Mouse (Mus musculus): ENCODE measurements around the gene Efcab11. TPM values are rescaled to one million over a fixed set of nuclear protein-coding genes. Genes with fewer than 3 reads are reported as not detected.

Efcab11 gene
- total RNA-seq, 1 experiment: 2.9 TPM

DNA sequence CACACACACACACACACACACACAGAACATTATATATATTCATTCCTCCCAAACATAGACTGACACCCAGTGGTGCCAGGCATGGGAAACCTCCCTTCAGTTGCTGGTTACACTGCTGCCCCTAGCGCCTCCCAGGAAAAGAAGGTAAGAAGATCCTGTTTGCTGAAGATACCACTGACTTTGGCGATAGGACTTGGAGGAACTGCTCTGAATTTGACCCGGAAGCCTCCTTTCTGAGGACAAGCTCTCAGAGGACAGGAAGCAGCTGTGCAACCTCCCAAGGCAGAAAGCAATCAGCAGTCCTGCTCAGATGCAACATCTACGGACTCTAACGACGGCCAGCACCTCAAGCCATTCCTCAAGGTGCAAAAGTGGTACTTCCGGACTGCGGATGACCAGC, 142.6 kb downstream of the Efcab11 start:
- no peak for DNase-seq (ENCODE audit: low read depth, low spot score)
- TF ChIP-seq ZNF384 (IDR thresholded peaks at IDR 0.05; ENCODE audit: low read depth, low read length) (no peak), HCFC1 (IDR thresholded peaks at IDR 0.05; ENCODE audit: borderline replicate concordance, insufficient read depth, low read length) (no peak)
- no peaks in the 10 kb centered on the region for H3K4me1 ChIP-seq (ENCODE audit: control insufficient read depth in 2 of 2, insufficient read depth in 2 of 2, low read length in 2 of 2, poor library complexity in 1 of 2)
- in situ Hi-C loops (cut with MboI; ENCODE audit: low sequenced_read_pairs in 2 of 2, unreplicated experiment in 2 of 2): no loop called here
- no peak overlapping the region for H3K27ac ChIP-seq (ENCODE audit: insufficient read depth, low read depth, low read length, poor library complexity, severe bottlenecking)
- no peak overlapping the region for H3K9ac ChIP-seq (ENCODE audit: insufficient read depth, low read depth, low read length, poor library complexity, severe bottlenecking)
- H3K4me3 ChIP-seq (ENCODE audit: insufficient read depth in 1 of 2, low read depth in 1 of 2, low read length in 2 of 2, poor library complexity in 1 of 2, severe bottlenecking in 1 of 2): no peak overlapping the region
- no peaks in the 10 kb centered on the region for H3K36me3 ChIP-seq (ENCODE audit: control insufficient read depth, insufficient read depth, low read length, poor library complexity, severe bottlenecking)
- H3K9me3 ChIP-seq (ENCODE audit: control insufficient read depth, insufficient read depth, low read depth, low read length): no peaks in the 10 kb centered on the region

DNA sequence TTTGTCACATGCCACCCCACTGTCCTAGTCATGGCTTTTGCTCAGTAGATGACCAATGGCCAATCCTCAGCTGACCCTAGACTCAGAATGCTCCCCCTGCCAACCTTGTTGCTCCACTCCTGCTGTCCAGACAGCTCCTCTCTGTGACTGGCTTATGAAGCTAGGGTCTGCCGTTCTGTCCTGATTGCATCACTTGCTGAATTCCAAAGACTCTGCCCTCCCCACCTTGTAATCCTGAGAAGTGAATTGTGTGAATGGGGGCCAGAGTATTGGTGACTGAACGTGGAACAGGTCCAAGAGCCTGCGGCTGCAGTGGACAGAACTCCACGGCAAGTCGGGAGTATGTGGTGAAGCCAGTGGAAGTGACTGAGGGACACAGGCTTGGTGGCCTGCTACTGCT, 145.0 kb downstream of the Efcab11 start:
- TF ChIP-seq MAFK (IDR thresholded peaks at IDR 0.05; ENCODE audit: insufficient read depth, low read depth, low read length) (no peak), HCFC1 (IDR thresholded peaks at IDR 0.05; ENCODE audit: borderline replicate concordance, insufficient read depth, low read length) (no peak), ZNF384 (IDR thresholded peaks at IDR 0.05; ENCODE audit: low read depth, low read length) (no peak), ZC3H11A (IDR thresholded peaks at IDR 0.05; ENCODE audit: borderline replicate concordance, low read depth, low read length) (no peak), CHD2 (IDR thresholded peaks at IDR 0.05; ENCODE audit: low read depth, low read length) (no peak)
- Histone ChIP-seq H3K4me3 (ENCODE audit: insufficient read depth in 1 of 2, low read depth in 1 of 2, low read length in 2 of 2, poor library complexity in 1 of 2, severe bottlenecking in 1 of 2) (no peak overlapping the region), H3K36me3 (ENCODE audit: control insufficient read depth, insufficient read depth, low read length, poor library complexity, severe bottlenecking) (no peaks in the 10 kb centered on the region), H3K9ac (ENCODE audit: insufficient read depth, low read depth, low read length, poor library complexity, severe bottlenecking) (no peak overlapping the region), H3K27ac (ENCODE audit: insufficient read depth, low read depth, low read length, poor library complexity, severe bottlenecking) (no peak overlapping the region), H3K4me1 (ENCODE audit: control insufficient read depth in 2 of 2, insufficient read depth in 2 of 2, low read length in 2 of 2, poor library complexity in 1 of 2) (no peaks in the 10 kb centered on the region), H3K9me3 (ENCODE audit: control insufficient read depth, insufficient read depth, low read depth, low read length) (no peaks in the 10 kb centered on the region)
- in situ Hi-C loops (cut with MboI; ENCODE audit: low sequenced_read_pairs in 2 of 2, unreplicated experiment in 2 of 2): no loop called here
- no peak for DNase-seq (ENCODE audit: low read depth, low spot score)

DNA sequence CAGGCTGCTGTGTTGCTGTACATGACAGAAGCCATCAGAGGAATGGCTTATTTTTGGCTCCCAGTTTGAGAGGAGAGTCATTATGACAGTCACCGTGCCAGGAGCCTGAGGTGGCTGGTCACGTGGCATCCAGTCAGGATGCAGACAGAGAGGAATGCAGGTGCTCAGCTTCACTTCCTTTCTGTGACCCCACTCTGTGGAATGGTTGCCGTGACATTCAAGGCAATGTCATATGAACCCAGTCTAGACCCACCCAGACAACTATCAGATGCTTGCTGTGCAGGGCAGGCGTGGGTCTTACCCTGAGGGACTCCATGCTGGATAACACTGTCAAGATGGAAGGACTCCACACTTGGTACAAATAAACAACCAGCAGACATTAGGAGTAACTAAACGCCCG, 146.0 kb downstream of the Efcab11 start:
- in situ Hi-C loops (cut with MboI; ENCODE audit: low sequenced_read_pairs in 2 of 2, unreplicated experiment in 2 of 2): no loop called here
- TF ChIP-seq MAFK (IDR thresholded peaks at IDR 0.05; ENCODE audit: insufficient read depth, low read depth, low read length) (no peak), CHD2 (IDR thresholded peaks at IDR 0.05; ENCODE audit: low read depth, low read length) (no peak), HCFC1 (IDR thresholded peaks at IDR 0.05; ENCODE audit: borderline replicate concordance, insufficient read depth, low read length) (no peak), ZC3H11A (IDR thresholded peaks at IDR 0.05; ENCODE audit: borderline replicate concordance, low read depth, low read length) (no peak), ZNF384 (IDR thresholded peaks at IDR 0.05; ENCODE audit: low read depth, low read length) (no peak)
- no peak for DNase-seq (ENCODE audit: low read depth, low spot score)
- H3K4me3 ChIP-seq (ENCODE audit: insufficient read depth in 1 of 2, low read depth in 1 of 2, low read length in 2 of 2, poor library complexity in 1 of 2, severe bottlenecking in 1 of 2): no peak overlapping the region
- H3K4me1 ChIP-seq (ENCODE audit: control insufficient read depth in 2 of 2, insufficient read depth in 2 of 2, low read length in 2 of 2, poor library complexity in 1 of 2): no peaks in the 10 kb centered on the region
- H3K9me3 ChIP-seq (ENCODE audit: control insufficient read depth, insufficient read depth, low read depth, low read length): no peaks in the 10 kb centered on the region
- no peaks in the 10 kb centered on the region for H3K36me3 ChIP-seq (ENCODE audit: control insufficient read depth, insufficient read depth, low read length, poor library complexity, severe bottlenecking)
- no peak overlapping the region for H3K27ac ChIP-seq (ENCODE audit: insufficient read depth, low read depth, low read length, poor library complexity, severe bottlenecking)
- H3K9ac ChIP-seq (ENCODE audit: insufficient read depth, low read depth, low read length, poor library complexity, severe bottlenecking): no peak overlapping the region

- Histone ChIP-seq H3K36me3 (ENCODE audit: control insufficient read depth, insufficient read depth, low read length, poor library complexity, severe bottlenecking) (no peaks in the 10 kb centered on the region), H3K4me3 (ENCODE audit: insufficient read depth in 1 of 2, low read depth in 1 of 2, low read length in 2 of 2, poor library complexity in 1 of 2, severe bottlenecking in 1 of 2) (no peak overlapping the region), H3K9ac (ENCODE audit: insufficient read depth, low read depth, low read length, poor library complexity, severe bottlenecking) (no peak overlapping the region), H3K9me3 (ENCODE audit: control insufficient read depth, insufficient read depth, low read depth, low read length) (no peaks in the 10 kb centered on the region), H3K4me1 (ENCODE audit: control insufficient read depth in 2 of 2, insufficient read depth in 2 of 2, low read length in 2 of 2, poor library complexity in 1 of 2) (no peaks in the 10 kb centered on the region), H3K27ac (ENCODE audit: insufficient read depth, low read depth, low read length, poor library complexity, severe bottlenecking) (no peak overlapping the region)
- no peak for DNase-seq (ENCODE audit: low read depth, low spot score)
- in situ Hi-C loops (cut with MboI; ENCODE audit: low sequenced_read_pairs in 2 of 2, unreplicated experiment in 2 of 2): no loop called here
- no peak for TF ChIP-seq ZNF384 (IDR thresholded peaks at IDR 0.05; ENCODE audit: low read depth, low read length)
- TF ChIP-seq HCFC1 (IDR thresholded peaks at IDR 0.05; ENCODE audit: borderline replicate concordance, insufficient read depth, low read length): no peak
These were observed 147.3 kb downstream of the Efcab11 start for GRCm38 (mm10) chr12:99736971-99737370.

DNA sequence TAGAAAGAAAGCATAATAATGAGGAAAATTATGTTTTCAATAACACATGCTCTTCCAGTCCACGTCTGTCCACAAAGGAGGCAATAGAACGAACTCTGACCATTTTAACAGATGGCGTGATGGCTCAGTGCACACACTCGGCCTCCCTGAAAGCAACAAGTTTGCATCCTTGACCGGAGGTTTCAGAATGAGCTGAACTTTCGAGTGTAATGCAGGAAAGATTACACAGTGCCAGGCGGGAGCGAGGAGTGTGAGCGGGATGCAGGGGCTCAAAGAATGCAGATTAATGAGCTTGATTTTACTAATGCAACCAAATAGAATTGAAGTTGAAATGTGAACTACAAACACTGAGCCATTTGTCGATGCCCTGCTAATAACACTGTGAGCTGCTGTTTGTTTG, 149.1 kb downstream of the Efcab11 start:
- no peaks in the 10 kb centered on the region for H3K4me1 ChIP-seq (ENCODE audit: control insufficient read depth in 2 of 2, insufficient read depth in 2 of 2, low read length in 2 of 2, poor library complexity in 1 of 2)
- H3K9ac ChIP-seq (ENCODE audit: insufficient read depth, low read depth, low read length, poor library complexity, severe bottlenecking): no peak overlapping the region
- H3K9me3 ChIP-seq (ENCODE audit: control insufficient read depth, insufficient read depth, low read depth, low read length): no peaks in the 10 kb centered on the region
- in situ Hi-C loops (cut with MboI; ENCODE audit: low sequenced_read_pairs in 2 of 2, unreplicated experiment in 2 of 2): no loop called here
- DNase-seq (ENCODE audit: low read depth, low spot score): no peak
- no peaks in the 10 kb centered on the region for H3K36me3 ChIP-seq (ENCODE audit: control insufficient read depth, insufficient read depth, low read length, poor library complexity, severe bottlenecking)
- no peak overlapping the region for H3K4me3 ChIP-seq (ENCODE audit: insufficient read depth in 1 of 2, low read depth in 1 of 2, low read length in 2 of 2, poor library complexity in 1 of 2, severe bottlenecking in 1 of 2)
- H3K27ac ChIP-seq (ENCODE audit: insufficient read depth, low read depth, low read length, poor library complexity, severe bottlenecking): no peak overlapping the region
- no peak for TF ChIP-seq MAFK (IDR thresholded peaks at IDR 0.05; ENCODE audit: insufficient read depth, low read depth, low read length)
- TF ChIP-seq HCFC1 (IDR thresholded peaks at IDR 0.05; ENCODE audit: borderline replicate concordance, insufficient read depth, low read length): no peak
- no peak for TF ChIP-seq CHD2 (IDR thresholded peaks at IDR 0.05; ENCODE audit: low read depth, low read length)
- no peak for TF ChIP-seq ZC3H11A (IDR thresholded peaks at IDR 0.05; ENCODE audit: borderline replicate concordance, low read depth, low read length)
